Mouse (Mus musculus) heart, adult 11 months (tissue): Measurements from ENCODE around the gene Spata48.

ENCODE experiments used
- DNase-seq: peaks from one replicate; pipeline ENCODE4 v3.0.0; 2022

Gene Spata48

GRCm38 (mm10) chr11:11545948-11546347 lies 84.1 kb downstream of the Spata48 start:
- DNase-seq: no peak

GRCm38 (mm10) chr11:11546903-11547511 lies 85.1 kb downstream of the Spata48 start:
- peak; percentile 73 for DNase-seq

- DNase-seq: peak; percentile 78
Measured at GRCm38 (mm10) chr11:11547597-11548240, 85.8 kb downstream of the Spata48 start.

GRCm38 (mm10) chr11:11555563-11555962 lies 93.7 kb downstream of the Spata48 start:
- DNase-seq: peak; percentile 80

GRCm38 (mm10) chr11:11556186-11556585 lies 94.3 kb downstream of the Spata48 start:
- DNase-seq: peak; percentile 28

GRCm38 (mm10) chr11:11557173-11557967 lies 95.5 kb downstream of the Spata48 start:
- DNase-seq: peak; percentile 87

GRCm38 (mm10) chr11:11558662-11559061 lies 96.8 kb downstream of the Spata48 start:
- peak; percentile 94 for DNase-seq

- DNase-seq: peak; percentile 45
Measured at GRCm38 (mm10) chr11:11559099-11559686, 97.3 kb downstream of the Spata48 start.

GRCm38 (mm10) chr11:11561118-11561517 lies 99.2 kb downstream of the Spata48 start:
- peak; percentile 60 for DNase-seq

GRCm38 (mm10) chr11:11564266-11565044 lies 102.6 kb downstream of the Spata48 start:
- DNase-seq: peak; percentile 94
